Mouse (Mus musculus) liver, adult 2 months (tissue): ENCODE measurements around the gene Pard3.

ENCODE experiments used
- CTCF ChIP-seq: fragments of 200-500 bp; IDR thresholded peaks from 2 replicates; pipeline ENCODE4 v1.5.1; 2011; ENCODE audit warnings: low read depth, low read length, control low read depth
- POLR2A ChIP-seq: fragments of 200-500 bp; IDR thresholded peaks from 2 replicates; pipeline ENCODE4 v1.6.1; 2011; ENCODE audit warnings: low read length, control low read depth; ENCODE audit not compliant: insufficient read depth; ENCODE audit errors: extremely low read depth

DNA sequence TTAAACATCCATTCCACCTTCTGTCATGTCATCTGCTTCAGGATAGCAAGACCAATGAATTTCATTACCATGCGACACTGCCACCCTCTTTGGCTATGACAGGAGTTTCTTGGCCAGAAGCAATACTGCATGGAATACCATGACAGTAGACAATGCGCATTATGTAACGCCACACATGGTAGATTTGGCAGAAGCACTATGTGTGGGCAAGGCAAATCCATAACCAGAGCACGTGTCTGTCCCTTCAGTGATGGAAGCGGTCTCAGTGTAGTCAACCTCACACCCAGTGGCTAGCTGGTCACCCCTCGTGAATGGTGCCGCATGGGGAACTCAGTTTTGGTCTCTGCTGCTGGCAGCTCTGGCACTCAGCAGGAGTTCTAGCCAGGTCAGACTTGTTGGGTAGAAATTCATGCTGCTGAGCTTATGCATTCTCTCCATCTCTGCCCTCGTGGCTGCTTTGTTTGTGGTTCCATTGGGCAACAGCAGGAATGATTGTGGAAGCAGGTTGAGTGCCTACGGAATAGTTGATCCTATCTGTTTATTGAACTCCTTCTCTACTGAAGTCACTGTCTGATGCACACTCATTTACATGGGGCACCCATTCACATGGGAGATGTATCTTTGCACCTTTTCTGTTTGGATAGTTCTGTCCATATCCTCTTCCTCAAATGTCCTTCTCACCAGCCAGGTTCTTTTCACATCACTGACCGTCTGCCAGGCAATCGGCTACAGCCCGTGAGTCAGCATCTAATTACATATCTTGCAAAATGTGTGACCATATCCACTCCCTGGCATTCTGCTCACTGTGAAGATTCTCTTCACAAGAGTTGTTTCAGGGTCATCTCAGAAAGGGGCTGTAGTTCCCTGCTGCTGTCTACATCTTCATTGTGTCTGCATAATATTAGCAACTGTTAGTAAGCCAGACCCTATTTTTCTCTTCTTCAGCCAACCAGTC lies 100.9 kb downstream of the Pard3 start:
- TF ChIP-seq POLR2A = no peak
- TF ChIP-seq CTCF = no peak
